Mouse (Mus musculus) thymus, adult 2 months (tissue): ENCODE measurements around the gene Emc9. TPM values are rescaled to one million over a fixed set of nuclear protein-coding genes. Genes with fewer than 3 reads are reported as not detected.

Experiments used
- DNase-seq: peaks from one replicate; pipeline ENCODE4 v3.0.0; 2021
- H3K27ac ChIP-seq: fragments of 200-500 bp; 2 replicates; pipeline ENCODE4 v1.5.1; 2012; ENCODE audit warnings: low read length, control low read depth; ENCODE audit not compliant: control insufficient read depth, insufficient read depth
- H3K27me3 ChIP-seq: fragments of 200-500 bp; 2 replicates; pipeline ENCODE4 v1.6.1; 2012; ENCODE audit warnings: mild to moderate bottlenecking, low read length, moderate library complexity, mixed read lengths; ENCODE audit not compliant: control insufficient read depth, insufficient read depth
- H3K36me3 ChIP-seq: fragments of 200-500 bp; 2 replicates; pipeline ENCODE4 v1.6.1; 2012; ENCODE audit warnings: mild to moderate bottlenecking, low read length, moderate library complexity; ENCODE audit not compliant: control insufficient read depth, insufficient read depth
- H3K4me1 ChIP-seq: fragments of 200-500 bp; replicated peaks from 2 replicates; pipeline ENCODE4 v1.6.1; 2012; ENCODE audit warnings: low read length; ENCODE audit not compliant: control insufficient read depth, insufficient read depth
- H3K4me3 ChIP-seq: fragments of 200-500 bp; 2 replicates; pipeline ENCODE4 v1.5.1; 2012; ENCODE audit warnings: mild to moderate bottlenecking, low read length, control low read depth, moderate library complexity; ENCODE audit not compliant: control insufficient read depth, insufficient read depth
- CTCF ChIP-seq: fragments of 200-500 bp; IDR thresholded peaks from 2 replicates; pipeline ENCODE4 v1.5.1; 2012; ENCODE audit warnings: mild to moderate bottlenecking, control low read depth, low read length, moderate library complexity, borderline replicate concordance; ENCODE audit not compliant: control insufficient read depth, poor library complexity, insufficient read depth; ENCODE audit errors: extremely low read depth
- POLR2A ChIP-seq: fragments of 200-500 bp; IDR thresholded peaks from 2 replicates; pipeline ENCODE4 v1.6.1; 2012; ENCODE audit warnings: mild to moderate bottlenecking, low read length, control low read depth, moderate library complexity; ENCODE audit not compliant: control insufficient read depth, poor library complexity, insufficient read depth; ENCODE audit errors: extremely low read depth
- WGBS: fragments of 180-500 bp; shearing (Covaris S2); methylation state at CpG from one replicate; pipeline ENCODE4 v1.1.7; 2018; 5-methylcytosine and 5-hydroxymethylcytosine counted together
- polyA plus RNA-seq: library from polyadenylated mRNA; depleted of rRNA; stranded (reverse); fragments of >200 nt; gene quantifications from 2 replicates; pipeline ENCODE4 v1.2.3, GENCODE M21; 2012

Gene Emc9
- polyA plus RNA-seq, 1 experiment: 13.4 TPM

GRCm38 (mm10) chr14:55554635-55555034, 30.5 kb downstream of the Emc9 start:
- Histone ChIP-seq H3K4me3 (no peak overlapping the region), H3K4me1 (peaks cover 3% of the 10 kb centered on the region; the same call in 1 of the 2 replicates), H3K36me3 (no peaks in the 10 kb centered on the region), H3K27ac (no peak overlapping the region), H3K27me3 (no peaks in the 10 kb centered on the region)
- TF ChIP-seq POLR2A (no peak), CTCF (no peak)
- DNase-seq: no peak

GRCm38 (mm10) chr14:55551794-55552193, 33.3 kb downstream of the Emc9 start:
- Histone ChIP-seq H3K4me3 (no peak overlapping the region), H3K27ac (no peak overlapping the region), H3K4me1 (peaks cover 3% of the 10 kb centered on the region; the same call in 1 of the 2 replicates), H3K27me3 (no peaks in the 10 kb centered on the region), H3K36me3 (no peaks in the 10 kb centered on the region)
- no peak for TF ChIP-seq CTCF
- TF ChIP-seq POLR2A: no peak
- WGBS: 92% methylated on average over 8 of the region's 8 CpGs
- no peak for DNase-seq

- H3K36me3 ChIP-seq: no peaks in the 10 kb centered on the region
- H3K4me3 ChIP-seq: no peak overlapping the region
- WGBS: 96% methylated on average over 5 of the region's 5 CpGs
- H3K27ac ChIP-seq: no peak overlapping the region
- DNase-seq: no peak
- peaks cover 3% of the 10 kb centered on the region; the same call in 1 of the 2 replicates for H3K4me1 ChIP-seq
- TF ChIP-seq CTCF: no peak
- no peak for TF ChIP-seq POLR2A
- no peaks in the 10 kb centered on the region for H3K27me3 ChIP-seq
Measured at GRCm38 (mm10) chr14:55551347-55551746, 33.8 kb downstream of the Emc9 start.

GRCm38 (mm10) chr14:55550191-55550590, 34.9 kb downstream of the Emc9 start:
- DNase-seq: no peak
- H3K36me3 ChIP-seq: no peaks in the 10 kb centered on the region
- 95% methylated on average over 6 of the region's 6 CpGs for WGBS

GRCm38 (mm10) chr14:55544334-55544733, 40.8 kb downstream of the Emc9 start:
- H3K36me3 ChIP-seq: no peaks in the 10 kb centered on the region
- no peak overlapping the region for H3K4me3 ChIP-seq
- H3K4me1 ChIP-seq: peaks cover 16% of the 10 kb centered on the region
- H3K27ac ChIP-seq: no peak overlapping the region
- TF ChIP-seq CTCF: no peak
- no peak for TF ChIP-seq POLR2A
- H3K27me3 ChIP-seq: no peaks in the 10 kb centered on the region
- DNase-seq: no peak
- WGBS: 76% methylated on average over 9 of the region's 9 CpGs

More at GRCm38 (mm10) chr14:55550191-55550590, 34.9 kb downstream of the Emc9 start:
- Histone ChIP-seq H3K27ac (no peak overlapping the region), H3K4me1 (peaks cover 3% of the 10 kb centered on the region; the same call in 1 of the 2 replicates), H3K27me3 (no peaks in the 10 kb centered on the region), H3K4me3 (no peak overlapping the region)
- no peak for TF ChIP-seq POLR2A

GRCm38 (mm10) chr14:55542268-55542667, 42.8 kb downstream of the Emc9 start:
- DNase-seq: no peak
- Histone ChIP-seq H3K4me1 (peaks cover 16% of the 10 kb centered on the region), H3K4me3 (no peak overlapping the region), H3K27ac (no peak overlapping the region), H3K36me3 (no peaks in the 10 kb centered on the region), H3K27me3 (no peaks in the 10 kb centered on the region)
- 98% methylated on average over 12 of the region's 12 CpGs for WGBS
- no peak for TF ChIP-seq POLR2A
- TF ChIP-seq CTCF: no peak

GRCm38 (mm10) chr14:55540787-55541321, 44.2 kb downstream of the Emc9 start:
- WGBS: 9% methylated on average over 10 of the region's 10 CpGs
- Histone ChIP-seq H3K27me3 (no peaks in the 10 kb centered on the region), H3K4me3 (peak overlapping the region; percentile 54), H3K27ac (no peak overlapping the region), H3K36me3 (no peaks in the 10 kb centered on the region), H3K4me1 (peaks cover 16% of the 10 kb centered on the region)
- peak; percentile 46 for DNase-seq
- TF ChIP-seq CTCF: no peak
- no peak for TF ChIP-seq POLR2A
